Mouse (Mus musculus) liver, embryonic 14.5 days (tissue): Measurements from ENCODE around the gene Cplx2.

ENCODE experiments used
- CTCF ChIP-seq: IDR thresholded peaks from 2 replicates; pipeline ENCODE4 v1.5.1; 2016; ENCODE audit warnings: antibody characterized with exemption, low read depth, control low read depth
- EP300 ChIP-seq: IDR thresholded peaks from 2 replicates; pipeline ENCODE4 v1.6.1; 2016; ENCODE audit warnings: antibody characterized with exemption, low read depth

- TF ChIP-seq CTCF (no peak), EP300 (no peak)
Observed at GRCm38 (mm10) chr13:54371049-54371386, at the start of gene Cplx2.
